Mouse (Mus musculus) adrenal gland, adult (tissue): ENCODE data around the gene Ppp1r32.

Source experiments
- DNase-seq, 2 experiments: peaks; one replicate each; pipeline ENCODE4 v3.0.0; 2022 to 2023; ENCODE audit warnings: low spot score in 1 of 2; ENCODE audit not compliant: inconsistent age in 2 of 2

Gene Ppp1r32

GRCm38 (mm10) chr19:10425484-10426270, 57.1 kb downstream of the Ppp1r32 start:
- no peak for DNase-seq

GRCm38 (mm10) chr19:10424751-10425150, 58.0 kb downstream of the Ppp1r32 start:
- DNase-seq = no peak
